Comparison of ENCODE assay signal across 22 mouse cellular contexts in the genomic region with DNA sequence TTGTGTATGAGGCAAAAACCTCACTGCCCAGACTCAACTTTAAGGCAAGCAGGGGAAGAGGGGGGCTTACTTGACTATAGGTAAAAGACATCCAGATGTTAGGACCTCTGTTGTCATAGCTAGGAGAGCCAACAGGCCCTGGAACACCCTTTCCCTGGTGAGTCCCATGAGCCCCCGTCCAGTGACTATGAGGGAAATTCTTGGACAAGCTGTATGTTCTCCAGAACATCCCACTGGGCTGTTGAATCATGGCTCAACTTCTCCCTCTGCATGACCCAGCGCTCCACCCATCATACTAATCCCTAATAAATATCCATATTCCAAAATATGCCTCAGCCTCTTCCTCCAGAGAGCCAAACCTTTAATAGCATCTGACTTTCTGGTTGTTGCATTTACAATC.
DNase-seq lines count a peak whose midpoint lies in the region.
"Had no signal": no experiment of that assay in that cellular context is flagged by ENCODE, and none has a peak within 500 bp of the region (broad histone marks: within the 10 kb centered on the region; RNA-seq: fewer than 3 reads in every experiment).

No protein-coding gene starts in this region.

- H3K4me1 ChIP-seq in forebrain, embryonic 10.5 days: no peaks in the 10 kb centered on the region
- H3K4me1 ChIP-seq: embryonic facial prominence, embryonic 12.5 days; embryonic facial prominence, embryonic 15.5 days; forebrain, embryonic 12.5 days; forebrain, embryonic 15.5 days; heart, embryonic 13.5 days; hindbrain, embryonic 10.5 days; hindbrain, embryonic 13.5 days; intestine, embryonic 15.5 days had no signal

- no peak overlapping the region for H3K27ac ChIP-seq in forebrain, embryonic 10.5 days
- H3K27ac ChIP-seq: embryonic facial prominence, embryonic 12.5 days; embryonic facial prominence, embryonic 15.5 days; forebrain, embryonic 12.5 days; forebrain, embryonic 15.5 days; heart, adult 2 months; heart, embryonic 13.5 days; hindbrain, embryonic 10.5 days; hindbrain, embryonic 13.5 days; intestine, embryonic 15.5 days had no signal

- H3K36me3 ChIP-seq in forebrain, embryonic 10.5 days (replicated peaks): peaks cover 9% of the 10 kb centered on the region
- H3K36me3 ChIP-seq: intestine, embryonic 15.5 days had no signal

- peak; percentile 55 for DNase-seq in gastrocnemius, adult 18-20 months (ENCODE audit: low spot score)
- DNase-seq in gastrocnemius, postnatal 10 days: no peak
- DNase-seq in heart, adult 9 months (ENCODE audit: low spot score in 2 of 2): peak; percentile 37 to 49
- DNase-seq in heart, postnatal 10 days: no peak
- DNase-seq in gastrocnemius, postnatal 25 days: peak; percentile 46
- DNase-seq in forebrain, embryonic 10.5 days (ENCODE audit: extremely low spot score, low spot score): no peak
- DNase-seq: adrenal gland, adult 8-10 months; adrenal gland, postnatal 25 days; cerebellum, adult 18-20 months; cerebellum, adult 9-11 months; cerebellum, postnatal 25 days; heart, postnatal 36 days; kidney, adult 8-10 months had no signal

- 85% methylated on average over 2 of the region's 2 CpGs for WGBS in forebrain, embryonic 10.5 days

- no peaks in the 10 kb centered on the region for H3K9me3 ChIP-seq in forebrain, embryonic 10.5 days
- H3K9me3 ChIP-seq: embryonic facial prominence, embryonic 12.5 days; embryonic facial prominence, embryonic 15.5 days; forebrain, embryonic 12.5 days; forebrain, embryonic 15.5 days; heart, embryonic 13.5 days; hindbrain, embryonic 10.5 days; hindbrain, embryonic 13.5 days; intestine, embryonic 15.5 days had no signal

- H3K4me3 ChIP-seq in forebrain, embryonic 10.5 days: no peak overlapping the region
- H3K4me3 ChIP-seq: embryonic facial prominence, embryonic 12.5 days; embryonic facial prominence, embryonic 15.5 days; forebrain, embryonic 12.5 days; forebrain, embryonic 15.5 days; heart, adult 2 months; heart, embryonic 13.5 days; hindbrain, embryonic 10.5 days; hindbrain, embryonic 13.5 days; intestine, embryonic 15.5 days had no signal

- H3K27me3 ChIP-seq in forebrain, embryonic 10.5 days (ENCODE audit: poor library complexity, severe bottlenecking): no peaks in the 10 kb centered on the region
- H3K27me3 ChIP-seq: embryonic facial prominence, embryonic 12.5 days; embryonic facial prominence, embryonic 15.5 days; forebrain, embryonic 12.5 days; forebrain, embryonic 15.5 days; heart, embryonic 13.5 days; hindbrain, embryonic 13.5 days; intestine, embryonic 15.5 days had no signal

- intact Hi-C loops in heart, postnatal 10 days (cut with DNase I): no loop called here

Comparison
In these comparisons a context has a peak if more than half of its experiments do, and no peak if none do; other contexts are left out.
1. DNase-seq: peak in gastrocnemius, adult 18-20 months (single experiment), heart, adult 9 months (2 of 2) and gastrocnemius, postnatal 25 days (single experiment); none in gastrocnemius, postnatal 10 days (single experiment), heart, postnatal 10 days (0 of 2) and forebrain, embryonic 10.5 days (single experiment).